Mouse (Mus musculus) heart, embryonic 16.5 days (tissue): ENCODE results near the gene Fat3. TPM values are rescaled to one million over a fixed set of nuclear protein-coding genes. Genes with fewer than 3 reads are reported as not detected.

Experiments
- ATAC-seq: fragments of 200-750 bp; cut with Nextera tagmentation; replicated peaks from 2 replicates; pipeline ENCODE4 v1.8.0; 2017; ENCODE audit warnings: moderate number of reproducible peaks; ENCODE audit not compliant: insufficient read depth, low FRiP score; ENCODE audit errors: extremely low read depth
- H3K27ac ChIP-seq: fragments of 300-500 bp; sonication (generic); 2 replicates; pipeline ENCODE4 v1.5.1; 2014; ENCODE audit warnings: mild to moderate bottlenecking, low read length, control low read depth, moderate library complexity
- H3K27me3 ChIP-seq: fragments of 300-500 bp; sonication (generic); 2 replicates; pipeline ENCODE4 v1.6.1; 2014; ENCODE audit warnings: low read length, mixed read lengths; ENCODE audit not compliant: control insufficient read depth, insufficient read depth
- H3K36me3 ChIP-seq: fragments of 300-500 bp; sonication (generic); 2 replicates; pipeline ENCODE4 v1.6.1; 2014; ENCODE audit not compliant: control insufficient read depth, insufficient read depth
- H3K4me1 ChIP-seq: fragments of 300-500 bp; sonication (generic); 2 replicates; pipeline ENCODE4 v1.6.1; 2014; ENCODE audit warnings: low read length, mixed read lengths; ENCODE audit not compliant: control insufficient read depth, insufficient read depth
- H3K4me2 ChIP-seq: fragments of 300-500 bp; sonication (generic); 2 replicates; pipeline ENCODE4 v1.6.1; 2014; ENCODE audit warnings: low read depth, mild to moderate bottlenecking, control low read depth, low read length
- H3K4me3 ChIP-seq: fragments of 300-500 bp; sonication (generic); 2 replicates; pipeline ENCODE4 v1.5.1; 2014; ENCODE audit warnings: mild to moderate bottlenecking, control low read depth, low read length
- H3K9ac ChIP-seq: fragments of 300-500 bp; sonication (generic); 2 replicates; pipeline ENCODE4 v1.6.1; 2014; ENCODE audit warnings: low read length, control low read depth
- H3K9me3 ChIP-seq: fragments of 300-500 bp; sonication (generic); replicated peaks from 2 replicates; pipeline ENCODE4 v1.6.1; 2016; ENCODE audit warnings: low read length; ENCODE audit not compliant: control insufficient read depth
- WGBS: fragments of 180-500 bp; shearing (Covaris S2); extraction: QIAGEN DNeasy Blood & Tissue Kit; methylation state at CpG from one replicate; pipeline ENCODE4 v1.1.7; 2014; 5-methylcytosine and 5-hydroxymethylcytosine counted together
- polyA plus RNA-seq: library from polyadenylated mRNA; unstranded; fragments of >200 nt; fragmentation: Nextera tagmentation; extraction: Ambion mirVana; gene quantifications from 2 replicates; pipeline ENCODE4 v1.2.1, GENCODE M21; 2015

Fat3 gene
- polyA plus RNA-seq, 1 experiment from 2014 or later, result 0.76 TPM

- H3K4me3 ChIP-seq, result no peak overlapping the region
- H3K27ac ChIP-seq, result no peak overlapping the region
- 46% methylated on average over 1 of the region's 1 CpGs for WGBS
- H3K27me3 ChIP-seq, result no peaks in the 10 kb centered on the region
- H3K9ac ChIP-seq, result no peak overlapping the region
- no peak overlapping the region for H3K4me2 ChIP-seq
- no peaks in the 10 kb centered on the region for H3K36me3 ChIP-seq
- H3K4me1 ChIP-seq, result peaks cover 21% of the 10 kb centered on the region
- no peaks in the 10 kb centered on the region for H3K9me3 ChIP-seq
- no peak for ATAC-seq
Measured at GRCm38 (mm10) chr9:16213324-16213723, 287.8 kb downstream of the Fat3 start.

GRCm38 (mm10) chr9:16212628-16213027 lies 288.5 kb downstream of the Fat3 start:
- Histone ChIP-seq H3K9me3 (no peaks in the 10 kb centered on the region), H3K36me3 (no peaks in the 10 kb centered on the region), H3K27ac (no peak overlapping the region), H3K27me3 (no peaks in the 10 kb centered on the region), H3K4me2 (no peak overlapping the region), H3K4me3 (no peak overlapping the region), H3K4me1 (peaks cover 21% of the 10 kb centered on the region), H3K9ac (no peak overlapping the region)
- ATAC-seq, result no peak
- 33% methylated on average over 3 of the region's 3 CpGs for WGBS

- no peak for ATAC-seq
- 62% methylated on average over 4 of the region's 4 CpGs for WGBS
- Histone ChIP-seq H3K4me2 (no peak overlapping the region), H3K4me1 (peaks cover 21% of the 10 kb centered on the region), H3K27ac (no peak overlapping the region), H3K27me3 (no peaks in the 10 kb centered on the region), H3K4me3 (no peak overlapping the region), H3K9ac (no peak overlapping the region), H3K36me3 (no peaks in the 10 kb centered on the region), H3K9me3 (no peaks in the 10 kb centered on the region)
Measured at GRCm38 (mm10) chr9:16212163-16212562, 288.9 kb downstream of the Fat3 start.

- WGBS, result 74% methylated on average over 3 of the region's 3 CpGs
Measured at GRCm38 (mm10) chr9:16211468-16211867, 289.6 kb downstream of the Fat3 start.

GRCm38 (mm10) chr9:16202296-16202695 lies 298.8 kb downstream of the Fat3 start:
- no peak overlapping the region for H3K9ac ChIP-seq
- ATAC-seq, result no peak
- no peaks in the 10 kb centered on the region for H3K27me3 ChIP-seq
- H3K4me1 ChIP-seq, result peaks cover 5% of the 10 kb centered on the region; the same call in 1 of the 2 replicates
- H3K4me3 ChIP-seq, result no peak overlapping the region
- H3K9me3 ChIP-seq, result no peaks in the 10 kb centered on the region
- H3K4me2 ChIP-seq, result no peak overlapping the region
- H3K27ac ChIP-seq, result no peak overlapping the region
- no peaks in the 10 kb centered on the region for H3K36me3 ChIP-seq
- 60% methylated on average over 6 of the region's 6 CpGs for WGBS

More at GRCm38 (mm10) chr9:16211468-16211867, 289.6 kb downstream of the Fat3 start:
- no peak for ATAC-seq
- Histone ChIP-seq H3K4me1 (peaks cover 21% of the 10 kb centered on the region), H3K9me3 (no peaks in the 10 kb centered on the region), H3K4me2 (no peak overlapping the region), H3K27me3 (no peaks in the 10 kb centered on the region), H3K9ac (no peak overlapping the region), H3K27ac (no peak overlapping the region), H3K4me3 (no peak overlapping the region), H3K36me3 (no peaks in the 10 kb centered on the region)

GRCm38 (mm10) chr9:16200948-16201347 lies 300.1 kb downstream of the Fat3 start:
- H3K27ac ChIP-seq, result no peak overlapping the region
- H3K36me3 ChIP-seq, result no peaks in the 10 kb centered on the region
- peaks cover 5% of the 10 kb centered on the region; the same call in 1 of the 2 replicates for H3K4me1 ChIP-seq
- no peak for ATAC-seq
- H3K9ac ChIP-seq, result no peak overlapping the region
- WGBS, result 28% methylated on average over 1 of the region's 1 CpGs
- H3K9me3 ChIP-seq, result no peaks in the 10 kb centered on the region
- no peaks in the 10 kb centered on the region for H3K27me3 ChIP-seq
- H3K4me2 ChIP-seq, result no peak overlapping the region
- no peak overlapping the region for H3K4me3 ChIP-seq

GRCm38 (mm10) chr9:16186461-16186860 lies 314.6 kb downstream of the Fat3 start:
- no peak for ATAC-seq
- Histone ChIP-seq H3K4me3 (no peak overlapping the region), H3K9me3 (no peaks in the 10 kb centered on the region)

GRCm38 (mm10) chr9:16169238-16169637 lies 331.8 kb downstream of the Fat3 start:
- no peaks in the 10 kb centered on the region for H3K9me3 ChIP-seq
- WGBS, result 74% methylated on average over 4 of the region's 4 CpGs
- no peak overlapping the region for H3K4me2 ChIP-seq
- H3K27me3 ChIP-seq, result no peaks in the 10 kb centered on the region
- no peak for ATAC-seq
- H3K9ac ChIP-seq, result no peak overlapping the region
- no peaks in the 10 kb centered on the region for H3K4me1 ChIP-seq
- H3K27ac ChIP-seq, result no peak overlapping the region
- H3K4me3 ChIP-seq, result no peak overlapping the region
- no peaks in the 10 kb centered on the region for H3K36me3 ChIP-seq

More at GRCm38 (mm10) chr9:16186461-16186860, 314.6 kb downstream of the Fat3 start:
- no peaks in the 10 kb centered on the region for H3K27me3 ChIP-seq
- no peaks in the 10 kb centered on the region for H3K4me1 ChIP-seq
- no peak overlapping the region for H3K4me2 ChIP-seq
- no peaks in the 10 kb centered on the region for H3K36me3 ChIP-seq
- WGBS, result 83% methylated on average over 1 of the region's 1 CpGs
- no peak overlapping the region for H3K27ac ChIP-seq
- no peak overlapping the region for H3K9ac ChIP-seq

GRCm38 (mm10) chr9:16168051-16168450 lies 333.0 kb downstream of the Fat3 start:
- Histone ChIP-seq H3K36me3 (no peaks in the 10 kb centered on the region), H3K27ac (no peak overlapping the region), H3K9ac (no peak overlapping the region), H3K4me1 (no peaks in the 10 kb centered on the region), H3K9me3 (no peaks in the 10 kb centered on the region), H3K27me3 (no peaks in the 10 kb centered on the region), H3K4me2 (no peak overlapping the region), H3K4me3 (no peak overlapping the region)
- no peak for ATAC-seq
- 56% methylated on average over 2 of the region's 2 CpGs for WGBS
